Mouse (Mus musculus): ENCODE data around the gene Gstk1.

Gene Gstk1

GRCm38 (mm10) chr6:42265391-42266330 lies 19.9 kb downstream of the Gstk1 start:
- peak; percentile 11 for DNase-seq (ENCODE audit: low spot score)

- DNase-seq (ENCODE audit: low spot score), result no peak
These were observed 25.1 kb downstream of the Gstk1 start for GRCm38 (mm10) chr6:42270817-42271216.

GRCm38 (mm10) chr6:42276151-42276550 lies 30.4 kb downstream of the Gstk1 start:
- DNase-seq (ENCODE audit: low spot score), result no peak

GRCm38 (mm10) chr6:42282865-42283528 lies 37.3 kb downstream of the Gstk1 start:
- DNase-seq (ENCODE audit: low spot score), result no peak

- no peak for DNase-seq (ENCODE audit: low spot score)
These were observed 40.7 kb downstream of the Gstk1 start, which contains the start of gene Clcn1 for GRCm38 (mm10) chr6:42286448-42286847. Clcn1 (plus strand) TSS chr6:42286685.

- no peak for DNase-seq (ENCODE audit: low spot score)
These were observed 41.8 kb downstream of the Gstk1 start for GRCm38 (mm10) chr6:42287562-42287961.

GRCm38 (mm10) chr6:42293327-42293726 lies 47.6 kb downstream of the Gstk1 start:
- DNase-seq (ENCODE audit: low spot score), result no peak

- no peak for DNase-seq (ENCODE audit: low spot score)
These were observed 49.9 kb downstream of the Gstk1 start for GRCm38 (mm10) chr6:42295549-42296094.

- no peak for DNase-seq (ENCODE audit: low spot score)
These were observed 53.6 kb downstream of the Gstk1 start for GRCm38 (mm10) chr6:42299362-42299761.

All from MN1 (cell line).